Mouse (Mus musculus) neural tube, embryonic 12.5 days (tissue): Measurements from ENCODE around the gene Cldn10. TPM values are rescaled to one million over a fixed set of nuclear protein-coding genes. Genes with fewer than 3 reads are reported as not detected.

Experiments used
- ATAC-seq: fragments of 200-750 bp; cut with Nextera tagmentation; 2 replicates; pipeline ENCODE4 v1.8.0; 2017; ENCODE audit warnings: low read depth, mild to moderate bottlenecking, moderate TSS enrichment, moderate library complexity; ENCODE audit not compliant: low FRiP score
- H3K27ac ChIP-seq: fragments of 300-500 bp; sonication (generic); 2 replicates; pipeline ENCODE4 v1.5.1; 2016
- H3K27me3 ChIP-seq: fragments of 300-500 bp; sonication (generic); replicated peaks from 2 replicates; pipeline ENCODE4 v1.6.1; 2016; ENCODE audit warnings: mild to moderate bottlenecking
- H3K36me3 ChIP-seq: fragments of 300-500 bp; sonication (generic); 2 replicates; pipeline ENCODE4 v1.6.1; 2016; ENCODE audit warnings: mild to moderate bottlenecking
- H3K4me1 ChIP-seq: fragments of 300-500 bp; sonication (generic); 2 replicates; pipeline ENCODE4 v1.6.1; 2016
- H3K4me2 ChIP-seq: fragments of 300-500 bp; sonication (generic); replicated peaks from 2 replicates; pipeline ENCODE4 v1.6.1; 2016; ENCODE audit warnings: mild to moderate bottlenecking
- H3K4me3 ChIP-seq: fragments of 300-500 bp; sonication (generic); 2 replicates; pipeline ENCODE4 v1.5.1; 2016
- H3K9ac ChIP-seq: fragments of 300-500 bp; sonication (generic); 2 replicates; pipeline ENCODE4 v1.6.1; 2016; ENCODE audit warnings: mild to moderate bottlenecking
- H3K9me3 ChIP-seq: fragments of 300-500 bp; sonication (generic); 2 replicates; pipeline ENCODE4 v1.6.1; 2016; ENCODE audit warnings: mild to moderate bottlenecking
- WGBS: fragments of 180-500 bp; shearing (Covaris S2); methylation state at CpG from one replicate; pipeline ENCODE4 v1.1.7; 2016; 5-methylcytosine and 5-hydroxymethylcytosine counted together
- polyA plus RNA-seq: library from polyadenylated mRNA; unstranded; fragments of >200 nt; fragmentation: Nextera tagmentation; extraction: Ambion mirVana; gene quantifications from 2 replicates; pipeline ENCODE4 v1.2.1, GENCODE M21; 2016

The Cldn10 gene
- polyA plus RNA-seq, 1 experiment from 2014 or later: 0.66 TPM

DNA sequence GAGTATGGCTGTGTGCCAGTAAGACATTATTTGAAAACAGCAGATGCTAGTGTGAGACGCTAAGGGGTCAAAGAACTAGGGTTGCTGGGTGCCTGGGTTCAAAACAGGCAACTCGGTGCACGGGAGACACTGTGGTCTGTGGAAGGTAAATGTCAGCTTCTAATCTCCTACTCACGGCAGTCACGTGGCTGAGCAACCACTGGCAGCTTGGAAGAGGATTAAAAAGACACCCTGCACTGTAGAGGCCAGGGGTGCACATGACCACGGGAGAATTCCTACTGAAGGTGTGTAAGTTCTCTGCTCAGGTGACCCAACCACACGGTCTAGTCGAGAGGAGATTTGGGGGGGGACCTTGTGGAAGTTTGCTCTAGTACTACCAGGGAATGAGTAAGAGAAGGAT, 119.9 kb downstream of the Cldn10 start:
- no peaks in the 10 kb centered on the region for H3K27me3 ChIP-seq
- no peaks in the 10 kb centered on the region for H3K9me3 ChIP-seq
- H3K36me3 ChIP-seq: peaks cover 73% of the 10 kb centered on the region
- no peak overlapping the region for H3K9ac ChIP-seq
- WGBS: 90% methylated on average over 8 of the region's 8 CpGs
- H3K4me2 ChIP-seq: no peak overlapping the region
- H3K4me3 ChIP-seq: no peak overlapping the region
- H3K4me1 ChIP-seq: peaks cover 7% of the 10 kb centered on the region; the same call in 1 of the 2 replicates
- no peak for ATAC-seq
- H3K27ac ChIP-seq: no peak overlapping the region

DNA sequence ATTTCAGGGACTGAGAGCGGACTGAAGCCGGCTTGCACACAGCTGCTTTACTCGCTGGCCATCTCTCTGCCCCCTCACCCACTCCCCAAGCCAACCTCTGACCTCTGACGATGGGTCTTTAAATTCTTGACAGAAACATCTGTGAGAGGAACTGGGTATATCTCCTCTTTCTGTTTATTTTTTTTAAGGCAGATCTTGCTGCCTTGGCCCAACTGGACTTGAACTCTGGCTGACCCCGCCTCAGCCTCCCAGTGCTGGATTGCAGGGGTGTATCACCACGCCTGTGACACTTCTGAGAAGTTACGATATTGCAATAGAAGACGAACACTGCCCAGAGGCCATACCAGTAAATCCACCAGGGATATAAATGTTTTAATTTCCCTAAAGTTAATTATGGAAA, 122.2 kb downstream of the Cldn10 start:
- ATAC-seq: no peak
- Histone ChIP-seq H3K27me3 (no peaks in the 10 kb centered on the region), H3K36me3 (peaks cover 78% of the 10 kb centered on the region)

DNA sequence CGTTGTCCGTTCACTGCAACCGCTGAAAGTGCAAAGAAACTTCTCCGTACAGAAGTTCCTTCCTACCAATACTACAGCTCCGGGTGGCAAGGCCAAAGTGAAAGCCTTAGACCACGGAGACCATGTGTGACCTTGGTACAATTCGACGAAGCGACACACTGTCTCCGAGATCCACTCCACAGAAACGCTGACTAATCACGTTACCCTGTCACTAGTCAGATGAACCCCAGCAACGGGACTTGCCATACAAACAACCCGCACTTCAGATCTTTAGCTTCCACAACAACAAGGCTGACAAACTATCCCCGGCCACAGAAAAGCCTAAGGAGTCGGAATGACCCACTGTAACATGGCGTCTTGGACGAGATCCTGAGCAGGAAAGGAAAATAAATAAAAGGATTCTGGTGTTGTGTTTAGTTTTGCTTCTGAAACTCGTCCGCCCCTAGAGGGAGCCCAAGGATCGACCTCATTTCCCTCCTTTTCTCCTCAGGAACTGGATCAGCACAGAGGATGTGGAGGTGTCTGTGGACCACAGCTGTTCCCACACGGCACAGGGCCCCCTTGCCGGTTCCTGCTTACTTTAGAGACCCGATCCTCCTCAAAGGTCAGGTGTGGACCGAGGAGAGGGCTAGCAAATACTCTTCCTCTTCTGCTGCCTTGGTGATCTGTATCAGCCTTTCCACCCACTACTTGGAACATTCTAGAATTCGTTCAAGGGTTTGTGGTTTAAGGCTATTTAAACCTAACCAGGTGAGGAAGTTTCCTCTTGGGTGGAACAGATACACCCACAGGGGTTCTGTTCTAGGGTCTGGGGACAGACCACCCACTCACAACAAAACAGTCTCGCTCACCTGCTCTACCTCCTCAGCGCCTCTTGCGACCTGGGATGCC, 122.9 kb downstream of the Cldn10 start:
- H3K4me2 ChIP-seq: no peak overlapping the region
- H3K27me3 ChIP-seq: no peaks in the 10 kb centered on the region
- WGBS: 69% methylated on average over 29 of the region's 29 CpGs
- H3K9me3 ChIP-seq: no peaks in the 10 kb centered on the region
- no peak overlapping the region for H3K27ac ChIP-seq
- ATAC-seq: no peak
- no peak overlapping the region for H3K4me3 ChIP-seq
- peaks cover 81% of the 10 kb centered on the region for H3K36me3 ChIP-seq
- H3K4me1 ChIP-seq: no peaks in the 10 kb centered on the region
- no peak overlapping the region for H3K9ac ChIP-seq

More for the DNA sequence above, 122.2 kb downstream of the Cldn10 start:
- WGBS: 76% methylated on average over 8 of the region's 8 CpGs
- Histone ChIP-seq H3K9ac (no peak overlapping the region), H3K4me3 (no peak overlapping the region), H3K27ac (no peak overlapping the region), H3K4me2 (no peak overlapping the region), H3K4me1 (no peaks in the 10 kb centered on the region), H3K9me3 (no peaks in the 10 kb centered on the region)

DNA sequence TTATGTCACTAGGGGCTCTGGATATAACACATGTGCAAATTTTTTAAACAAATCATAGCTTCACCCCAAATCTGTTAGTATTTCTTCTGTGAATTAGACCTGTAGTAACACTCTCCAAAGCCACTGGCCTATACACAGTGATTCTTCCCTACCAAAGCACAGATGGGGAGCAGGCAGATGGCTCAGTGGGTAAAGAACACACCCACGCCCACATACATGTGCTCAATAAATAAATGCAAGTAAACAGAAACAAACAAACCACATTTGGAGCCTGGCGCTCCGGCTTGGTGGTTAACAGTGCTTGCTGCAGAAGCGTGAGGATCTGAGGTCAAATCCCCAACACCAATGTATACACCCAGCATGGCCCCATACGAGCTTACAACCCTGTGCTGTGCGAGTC, 123.8 kb downstream of the Cldn10 start:
- H3K9ac ChIP-seq: no peak overlapping the region
- H3K27me3 ChIP-seq: no peaks in the 10 kb centered on the region
- no peak overlapping the region for H3K4me3 ChIP-seq
- H3K27ac ChIP-seq: no peak overlapping the region
- H3K36me3 ChIP-seq: peaks cover 81% of the 10 kb centered on the region
- H3K9me3 ChIP-seq: no peaks in the 10 kb centered on the region
- no peak for ATAC-seq
- WGBS: 94% methylated on average over 6 of the region's 6 CpGs
- H3K4me1 ChIP-seq: no peaks in the 10 kb centered on the region
- H3K4me2 ChIP-seq: no peak overlapping the region

DNA sequence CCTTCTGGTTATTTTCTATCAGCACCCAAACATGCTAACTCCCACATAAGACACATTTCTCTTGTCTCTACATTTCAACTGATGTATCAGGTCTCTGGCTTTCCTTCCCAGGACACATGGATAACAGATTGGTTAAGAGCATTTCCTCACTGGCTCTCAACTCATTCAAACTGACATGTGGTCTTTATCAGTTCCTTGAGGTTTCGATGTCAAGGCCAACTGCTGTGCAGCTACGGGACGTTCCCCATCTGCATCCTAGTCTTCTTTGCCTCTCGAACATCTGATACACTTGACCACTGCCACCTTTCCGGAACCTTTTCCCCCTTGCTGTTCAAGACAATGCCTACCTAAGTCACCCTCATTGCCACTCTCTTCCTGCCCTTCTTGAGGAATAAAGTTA, 125.9 kb downstream of the Cldn10 start:
- Histone ChIP-seq H3K36me3 (peaks cover 71% of the 10 kb centered on the region), H3K27ac (no peak overlapping the region), H3K27me3 (no peaks in the 10 kb centered on the region), H3K4me1 (no peaks in the 10 kb centered on the region), H3K9me3 (no peaks in the 10 kb centered on the region), H3K4me3 (no peak overlapping the region), H3K9ac (no peak overlapping the region), H3K4me2 (no peak overlapping the region)
- ATAC-seq: no peak
- 81% methylated on average over 5 of the region's 5 CpGs for WGBS

DNA sequence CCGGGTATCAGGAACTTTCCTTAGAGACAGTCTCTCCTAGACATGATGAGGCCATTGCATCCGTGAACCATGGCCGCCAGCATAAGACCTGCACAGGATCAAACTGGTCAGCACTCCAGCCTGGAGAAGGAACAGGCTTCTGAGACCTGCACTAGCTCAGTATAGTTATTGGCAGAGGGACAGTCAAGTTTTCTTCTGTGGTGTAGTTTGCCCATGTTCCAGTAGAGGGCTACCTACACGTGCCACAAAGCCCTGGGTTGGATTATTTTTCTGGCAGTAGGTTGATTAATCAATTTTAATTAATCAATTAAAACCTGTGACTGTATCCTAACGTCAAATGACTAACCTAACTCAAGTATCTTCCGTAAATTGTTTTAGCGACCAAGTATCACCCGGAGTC, 131.3 kb downstream of the Cldn10 start:
- Histone ChIP-seq H3K27ac (no peak overlapping the region), H3K36me3 (peaks cover 35% of the 10 kb centered on the region), H3K9me3 (no peaks in the 10 kb centered on the region), H3K4me2 (no peak overlapping the region), H3K4me3 (no peak overlapping the region), H3K27me3 (peaks cover 11% of the 10 kb centered on the region), H3K9ac (no peak overlapping the region), H3K4me1 (peaks cover 31% of the 10 kb centered on the region)
- 71% methylated on average over 8 of the region's 8 CpGs for WGBS
- no peak for ATAC-seq

DNA sequence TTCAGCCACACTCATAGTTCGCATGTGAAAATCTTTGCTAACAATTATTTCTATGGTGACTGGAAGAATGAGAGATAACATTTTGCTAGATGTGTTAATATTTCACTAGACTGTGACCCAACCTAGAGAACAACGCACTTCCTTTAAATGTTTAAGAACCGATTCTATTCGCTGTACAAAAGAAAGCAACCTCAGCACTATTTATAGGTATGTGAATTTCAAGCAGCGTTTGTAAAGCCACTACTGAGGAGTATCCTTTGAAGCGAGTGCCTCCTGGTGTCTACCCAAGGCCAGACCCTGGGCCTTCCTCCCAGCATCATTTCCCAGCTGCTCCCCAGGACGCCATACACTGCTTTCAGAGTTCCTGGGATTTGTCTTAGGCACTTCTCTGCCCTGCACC, 132.9 kb downstream of the Cldn10 start:
- H3K9me3 ChIP-seq: no peaks in the 10 kb centered on the region
- no peak overlapping the region for H3K4me3 ChIP-seq
- peaks cover 11% of the 10 kb centered on the region for H3K27me3 ChIP-seq
- H3K36me3 ChIP-seq: peaks cover 23% of the 10 kb centered on the region; the same call in 1 of the 2 replicates
- 55% methylated on average over 7 of the region's 7 CpGs for WGBS
- H3K27ac ChIP-seq: no peak overlapping the region
- peak overlapping the region; percentile 91 for H3K4me2 ChIP-seq
- peaks cover 37% of the 10 kb centered on the region for H3K4me1 ChIP-seq
- H3K9ac ChIP-seq: no peak overlapping the region
- no peak for ATAC-seq

DNA sequence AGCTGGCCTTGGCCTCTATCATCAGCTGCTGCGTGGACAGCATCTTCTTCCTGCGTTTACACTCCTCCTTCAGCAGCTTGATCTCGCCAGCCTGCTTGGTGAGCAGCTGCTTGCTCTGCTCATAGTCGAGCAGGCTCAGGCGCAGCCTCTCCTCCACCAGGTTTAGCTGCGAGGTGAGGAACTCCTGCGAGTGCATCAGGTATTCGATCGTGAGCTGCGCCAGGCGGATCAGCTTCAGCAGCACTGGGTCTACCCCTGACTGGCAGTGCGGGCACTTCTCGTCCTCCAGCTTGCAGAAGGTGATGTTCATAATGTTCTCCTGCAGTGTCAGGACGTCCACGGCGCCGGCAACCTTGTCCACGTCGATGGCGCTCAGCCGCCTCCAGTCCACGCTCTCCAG, 134.5 kb downstream of the Cldn10 start:
- no peaks in the 10 kb centered on the region for H3K9me3 ChIP-seq
- peaks cover 37% of the 10 kb centered on the region for H3K4me1 ChIP-seq
- ATAC-seq: no peak
- peaks cover 12% of the 10 kb centered on the region for H3K27me3 ChIP-seq
- H3K4me2 ChIP-seq: peak overlapping the region; percentile 91
- no peak overlapping the region for H3K27ac ChIP-seq
- WGBS: 23% methylated on average over 22 of the region's 22 CpGs
- peak overlapping the region; percentile 61 for H3K9ac ChIP-seq
- peaks cover 18% of the 10 kb centered on the region; the same call in 1 of the 2 replicates for H3K36me3 ChIP-seq
- peak overlapping the region; percentile 43 for H3K4me3 ChIP-seq

DNA sequence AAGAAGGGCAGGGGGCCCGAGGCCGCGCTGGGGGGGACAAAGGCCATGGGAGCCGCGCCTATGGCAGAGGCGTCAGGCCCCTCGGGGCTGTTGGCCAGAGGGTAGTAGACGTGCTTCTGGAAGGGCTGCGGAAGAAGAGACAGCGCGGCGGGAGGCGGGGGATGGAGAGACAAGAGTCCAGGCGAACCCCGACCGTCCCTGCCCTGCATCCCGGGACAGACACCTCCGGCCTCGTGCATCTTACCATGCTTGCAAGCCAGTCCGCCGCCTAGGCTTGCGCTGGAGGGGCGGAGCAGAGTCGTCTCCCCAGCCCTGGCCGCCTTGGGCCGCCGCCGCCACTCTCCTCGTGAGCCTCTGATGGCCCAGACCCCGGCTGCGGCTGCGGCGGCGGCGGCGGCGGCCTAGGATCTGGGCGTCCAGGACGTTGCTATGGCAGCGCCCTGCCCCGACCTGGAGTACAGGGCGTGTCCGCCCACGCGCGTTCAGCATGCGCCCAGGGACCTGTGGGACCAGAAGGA, 135.0 kb downstream of the Cldn10 start:
- 1% methylated on average over 47 of the region's 47 CpGs for WGBS
- Histone ChIP-seq H3K9me3 (no peaks in the 10 kb centered on the region), H3K36me3 (peaks cover 14% of the 10 kb centered on the region; the same call in 1 of the 2 replicates), H3K4me2 (peak overlapping the region; percentile 91), H3K4me1 (peaks cover 37% of the 10 kb centered on the region), H3K4me3 (peak overlapping the region; percentile 43), H3K9ac (peak overlapping the region; percentile 61), H3K27me3 (peaks cover 15% of the 10 kb centered on the region), H3K27ac (no peak overlapping the region)
- ATAC-seq: peak; percentile 8; the same call in 1 of the 2 replicates

Other genes starting within 250 kb of the Cldn10 start
- 2.3 and 2.9 TPM in 2 replicates for gene Abcc4, start 81.7 kb upstream of the Cldn10 start, polyA plus RNA-seq
- gene Dzip1, start 137.6 kb downstream of the Cldn10 start, polyA plus RNA-seq: 40.0 and 49.7 TPM in 2 replicates
- 25.6 and 26.4 TPM in 2 replicates for gene Dnajc3, start 150.1 kb downstream of the Cldn10 start, polyA plus RNA-seq